In genomic region chr1:185905666-185906065, GRCm38 (mm10) we compare ENCODE assay signal across 24 mouse cellular contexts.
DNase-seq lines count a peak whose midpoint lies in the region; ATAC-seq and TF ChIP-seq lines count a peak whose summit lies in the region.
"Had no signal": no experiment of that assay in that cellular context is flagged by ENCODE, and none has a peak within 500 bp of the region (broad histone marks: within the 10 kb centered on the region; RNA-seq: fewer than 3 reads in every experiment).

No protein-coding gene starts in this region.

- intact Hi-C loops in heart, adult 2 months (cut with DNase I), result no loop called here

- no peak for ATAC-seq in lung, embryonic 16.5 days (ENCODE audit: low read depth)
- ATAC-seq: CD4-positive, CD25-positive, alpha-beta regulatory T cell, adult 4 months; forebrain, embryonic 15.5 days; inflammation-experienced regulatory T-cells, adult 6 months; liver, embryonic 12.5 days; midbrain, embryonic 15.5 days; Patski had no signal

- no peak overlapping the region for H3K4me2 ChIP-seq in lung, embryonic 16.5 days (ENCODE audit: low read depth, low read length)
- H3K4me2 ChIP-seq: forebrain, embryonic 15.5 days; heart, embryonic 15.5 days; hindbrain, embryonic 13.5 days; liver, embryonic 12.5 days; lung, embryonic 15.5 days; midbrain, embryonic 15.5 days; stomach, embryonic 15.5 days had no signal

- no peak for TF ChIP-seq CTCF in heart, adult 2 months (IDR thresholded peaks at IDR 0.05)

- no peaks in the 10 kb centered on the region for H3K79me2 ChIP-seq in heart, adult 2 months (replicated peaks; ENCODE audit: control insufficient read depth, insufficient read depth, low read length)

- H3K4me3 ChIP-seq in heart, adult 2 months, result no peak overlapping the region
- H3K4me3 ChIP-seq in heart, embryonic 10.5 days, result no peak overlapping the region
- no peak overlapping the region for H3K4me3 ChIP-seq in lung, embryonic 16.5 days (ENCODE audit: low read length)
- H3K4me3 ChIP-seq: forebrain, embryonic 15.5 days; heart, embryonic 15.5 days; hindbrain, embryonic 13.5 days; limb, embryonic 10.5 days; liver, embryonic 12.5 days; lung, embryonic 15.5 days; midbrain, embryonic 15.5 days; myocyte; stomach, embryonic 15.5 days had no signal

- no peaks in the 10 kb centered on the region for H3K4me1 ChIP-seq in heart, adult 2 months (ENCODE audit: control insufficient read depth, insufficient read depth, low read length)
- peaks cover 5% of the 10 kb centered on the region for H3K4me1 ChIP-seq in heart, embryonic 10.5 days
- H3K4me1 ChIP-seq in lung, embryonic 16.5 days (replicated peaks; ENCODE audit: control insufficient read depth, insufficient read depth, low read length), result no peaks in the 10 kb centered on the region
- H3K4me1 ChIP-seq: forebrain, embryonic 15.5 days; heart, embryonic 15.5 days; hindbrain, embryonic 13.5 days; limb, embryonic 10.5 days; liver, embryonic 12.5 days; lung, embryonic 15.5 days; midbrain, embryonic 15.5 days; stomach, embryonic 15.5 days had no signal

- no peak for TF ChIP-seq POLR2A in heart, adult 2 months (IDR thresholded peaks at IDR 0.05; ENCODE audit: insufficient read depth, low read depth, low read length)

- WGBS in heart, adult 2 months, result 41% methylated on average over 7 of the region's 7 CpGs
- WGBS in heart, embryonic 10.5 days, result 68% methylated on average over 7 of the region's 7 CpGs
- 39% methylated on average over 7 of the region's 7 CpGs for WGBS in lung, embryonic 16.5 days

- H3K27ac ChIP-seq in heart, adult 2 months, result no peak overlapping the region
- H3K27ac ChIP-seq in heart, embryonic 10.5 days, result no peak overlapping the region
- peak overlapping the region; percentile 3; the same call in 1 of the 2 replicates for H3K27ac ChIP-seq in lung, embryonic 16.5 days (ENCODE audit: low read length)
- H3K27ac ChIP-seq: forebrain, embryonic 15.5 days; heart, embryonic 15.5 days; hindbrain, embryonic 13.5 days; limb, embryonic 10.5 days; liver, embryonic 12.5 days; lung, embryonic 15.5 days; midbrain, embryonic 15.5 days; stomach, embryonic 15.5 days had no signal

- 0 out of 2 replicates have a peak, but pooled peaks cover 3% of the 10 kb centered on the region for H3K9me3 ChIP-seq in heart, embryonic 10.5 days
- H3K9me3 ChIP-seq in lung, embryonic 16.5 days (ENCODE audit: control insufficient read depth, low read length), result peaks cover 5% of the 10 kb centered on the region; the same call in 1 of the 2 replicates
- H3K9me3 ChIP-seq: forebrain, embryonic 15.5 days; heart, embryonic 15.5 days; hindbrain, embryonic 13.5 days; limb, embryonic 10.5 days; liver, embryonic 12.5 days; lung, embryonic 15.5 days; midbrain, embryonic 15.5 days; stomach, embryonic 15.5 days had no signal

- no peak for TF ChIP-seq EP300 in heart, adult 2 months (IDR thresholded peaks at IDR 0.05; ENCODE audit: insufficient read depth, low read depth, low read length)

- no peaks in the 10 kb centered on the region for H3K27me3 ChIP-seq in heart, adult 2 months (ENCODE audit: control insufficient read depth, insufficient read depth, low read length)
- no peaks in the 10 kb centered on the region for H3K27me3 ChIP-seq in heart, embryonic 10.5 days (ENCODE audit: insufficient read depth, poor library complexity, severe bottlenecking)
- no peaks in the 10 kb centered on the region for H3K27me3 ChIP-seq in lung, embryonic 16.5 days (ENCODE audit: control insufficient read depth, insufficient read depth, low read depth, low read length)
- H3K27me3 ChIP-seq: forebrain, embryonic 15.5 days; heart, embryonic 15.5 days; hindbrain, embryonic 13.5 days; liver, embryonic 12.5 days; lung, embryonic 15.5 days; midbrain, embryonic 15.5 days; stomach, embryonic 15.5 days had no signal

- DNase-seq in adrenal gland, postnatal 10 days, result peak; percentile 23
- DNase-seq in adrenal gland, postnatal 4 days (ENCODE audit: low spot score in 2 of 2), result no peak
- peak; percentile 24 to 30 for DNase-seq in heart, adult 2 months
- no peak for DNase-seq in heart, embryonic 10.5 days (ENCODE audit: low spot score)
- peak; percentile 6 for DNase-seq in adipocyte (ENCODE audit: low spot score)
- DNase-seq in right cerebral cortex, postnatal 36 days (ENCODE audit: low spot score in 2 of 2), result no peak
- no peak for DNase-seq in embryo, embryonic 11 days
- DNase-seq: cerebellum, adult 8-10 months; kidney, adult 2 months; kidney, postnatal 4 days; thymus, adult 18-20 months had no signal

- H3K36me3 ChIP-seq in heart, adult 2 months (ENCODE audit: control insufficient read depth, insufficient read depth, low read length), result no peaks in the 10 kb centered on the region
- H3K36me3 ChIP-seq in heart, embryonic 10.5 days, result 0 out of 2 replicates have a peak, but pooled peaks cover 4% of the 10 kb centered on the region
- no peaks in the 10 kb centered on the region for H3K36me3 ChIP-seq in lung, embryonic 16.5 days (ENCODE audit: control insufficient read depth, insufficient read depth, low read length)
- H3K36me3 ChIP-seq: forebrain, embryonic 15.5 days; heart, embryonic 15.5 days; hindbrain, embryonic 13.5 days; limb, embryonic 10.5 days; liver, embryonic 12.5 days; lung, embryonic 15.5 days; midbrain, embryonic 15.5 days; stomach, embryonic 15.5 days had no signal

- no peak overlapping the region for H3K9ac ChIP-seq in heart, adult 2 months (ENCODE audit: low read depth, low read length)
- H3K9ac ChIP-seq in lung, embryonic 16.5 days (ENCODE audit: low read length), result no peak overlapping the region
- H3K9ac ChIP-seq: forebrain, embryonic 15.5 days; heart, embryonic 15.5 days; hindbrain, embryonic 13.5 days; liver, embryonic 12.5 days; lung, embryonic 15.5 days; midbrain, embryonic 15.5 days; stomach, embryonic 15.5 days had no signal

Comparison
In these comparisons a context has a peak if more than half of its experiments do, and no peak if none do; other contexts are left out.
1. DNase-seq: peak in adrenal gland, postnatal 10 days (single experiment), heart, adult 2 months (2 of 2) and adipocyte (single experiment); none in adrenal gland, postnatal 4 days (0 of 2), heart, embryonic 10.5 days (single experiment), right cerebral cortex, postnatal 36 days (0 of 2) and embryo, embryonic 11 days (single experiment).